10 mouse cellular contexts compared by ENCODE assay signal in the genomic region with DNA sequence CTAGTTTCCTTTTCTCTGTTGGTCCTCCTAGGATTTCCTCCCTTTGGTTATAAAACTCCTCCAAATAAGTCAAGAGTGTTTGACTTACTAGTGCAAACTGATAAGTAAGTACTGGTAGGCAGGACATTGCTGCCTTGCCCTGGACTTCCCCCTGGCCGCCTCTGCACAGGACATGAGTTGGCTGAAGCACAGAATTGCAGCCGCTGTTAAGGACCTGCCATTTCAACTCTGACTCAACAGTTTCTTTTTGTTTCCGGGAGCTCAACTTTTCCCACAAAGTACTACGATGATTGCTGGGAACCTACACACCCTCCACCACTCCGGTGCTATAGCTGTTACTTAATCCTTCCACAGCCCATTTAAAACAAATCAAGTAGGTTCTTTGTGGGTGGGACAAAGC. TPM values are rescaled to one million over a fixed set of nuclear protein-coding genes. Genes with fewer than 3 reads are reported as not detected.
DNase-seq lines count a peak whose midpoint lies in the region; ATAC-seq and TF ChIP-seq lines count a peak whose summit lies in the region.
"Had no signal": no experiment of that assay in that cellular context is flagged by ENCODE, and none has a peak within 500 bp of the region (broad histone marks: within the 10 kb centered on the region; RNA-seq: fewer than 3 reads in every experiment).

No protein-coding gene starts in this region.

- no peaks in the 10 kb centered on the region for H3K9me3 ChIP-seq in lung, postnatal 0 days (ENCODE audit: low read length)
- no peaks in the 10 kb centered on the region for H3K9me3 ChIP-seq in midbrain, embryonic 10.5 days (replicated peaks)
- no peaks in the 10 kb centered on the region for H3K9me3 ChIP-seq in forebrain, embryonic 15.5 days
- H3K9me3 ChIP-seq: embryonic facial prominence, embryonic 12.5 days; midbrain, embryonic 15.5 days had no signal

- H3K4me3 ChIP-seq in brown adipose tissue, adult 24 weeks (ENCODE audit: insufficient read depth, low read depth, low read length) = no peak overlapping the region
- no peak overlapping the region for H3K4me3 ChIP-seq in lung, postnatal 0 days (ENCODE audit: low read depth, low read length)
- H3K4me3 ChIP-seq in midbrain, embryonic 10.5 days = no peak overlapping the region
- no peak overlapping the region for H3K4me3 ChIP-seq in forebrain, embryonic 15.5 days
- H3K4me3 ChIP-seq: embryonic facial prominence, embryonic 12.5 days; midbrain, embryonic 15.5 days had no signal

- peak; percentile 90 to 94 for ATAC-seq in hematopoietic stem cell, adult 5-6 weeks (replicated peaks in 1 of 2; ENCODE audit: insufficient read depth in 1 of 2, low FRiP score in 2 of 2, low TSS enrichment in 1 of 2, low read depth in 1 of 2, poor library complexity in 2 of 2, severe bottlenecking in 2 of 2)
- peak; percentile 99 for ATAC-seq in lung, postnatal 0 days
- no peak for ATAC-seq in forebrain, embryonic 15.5 days (replicated peaks)
- ATAC-seq: midbrain, embryonic 15.5 days had no signal

- peak overlapping the region; percentile 31; the same call in 1 of the 2 replicates for H3K27ac ChIP-seq in brown adipose tissue, adult 24 weeks (replicated peaks; ENCODE audit: low read depth, low read length)
- no peak overlapping the region for H3K27ac ChIP-seq in lung, postnatal 0 days (ENCODE audit: low read length)
- H3K27ac ChIP-seq in midbrain, embryonic 10.5 days (replicated peaks) = no peak overlapping the region
- H3K27ac ChIP-seq in forebrain, embryonic 15.5 days (replicated peaks) = no peak overlapping the region
- H3K27ac ChIP-seq: embryonic facial prominence, embryonic 12.5 days; midbrain, embryonic 15.5 days had no signal

- no peaks in the 10 kb centered on the region for H3K4me1 ChIP-seq in brown adipose tissue, adult 24 weeks (ENCODE audit: control insufficient read depth, insufficient read depth, insufficient read length, low read length)
- H3K4me1 ChIP-seq in lung, postnatal 0 days (ENCODE audit: insufficient read depth, low read depth, low read length) = no peaks in the 10 kb centered on the region
- no peaks in the 10 kb centered on the region for H3K4me1 ChIP-seq in midbrain, embryonic 10.5 days
- H3K4me1 ChIP-seq in forebrain, embryonic 15.5 days = no peaks in the 10 kb centered on the region
- H3K4me1 ChIP-seq: embryonic facial prominence, embryonic 12.5 days; midbrain, embryonic 15.5 days had no signal

- DNase-seq in adrenal gland, adult (ENCODE audit: inconsistent age in 2 of 2, low spot score in 1 of 2) = peak; percentile 58 to 76
- no peak for DNase-seq in adrenal gland, postnatal 4 days (ENCODE audit: low spot score in 2 of 2)
- peak; percentile 91 for DNase-seq in lung, postnatal 0 days (ENCODE audit: low spot score)
- no peak for DNase-seq in midbrain, embryonic 10.5 days (ENCODE audit: low spot score)
- no peak for DNase-seq in thymus, postnatal 36 days

- 20% methylated on average over 5 of the region's 5 CpGs for WGBS in lung, postnatal 0 days
- 83% methylated on average over 5 of the region's 5 CpGs for WGBS in midbrain, embryonic 10.5 days
- 68% methylated on average over 5 of the region's 5 CpGs for WGBS in forebrain, embryonic 15.5 days

- H3K27me3 ChIP-seq in lung, postnatal 0 days (replicated peaks; ENCODE audit: insufficient read depth, low read length) = no peaks in the 10 kb centered on the region
- no peaks in the 10 kb centered on the region for H3K27me3 ChIP-seq in midbrain, embryonic 10.5 days (ENCODE audit: low read depth, poor library complexity, severe bottlenecking)
- no peaks in the 10 kb centered on the region for H3K27me3 ChIP-seq in forebrain, embryonic 15.5 days
- H3K27me3 ChIP-seq: embryonic facial prominence, embryonic 12.5 days; midbrain, embryonic 15.5 days had no signal

- peaks cover 18% of the 10 kb centered on the region for H3K36me3 ChIP-seq in lung, postnatal 0 days (ENCODE audit: insufficient read depth, low read length)
- H3K36me3 ChIP-seq in midbrain, embryonic 10.5 days = peaks cover 96% of the 10 kb centered on the region
- H3K36me3 ChIP-seq in forebrain, embryonic 15.5 days = peaks cover 66% of the 10 kb centered on the region

- H3K9ac ChIP-seq in lung, postnatal 0 days (replicated peaks; ENCODE audit: low read depth) = no peak overlapping the region
- no peak overlapping the region for H3K9ac ChIP-seq in forebrain, embryonic 15.5 days (replicated peaks)
- H3K9ac ChIP-seq: embryonic facial prominence, embryonic 12.5 days; midbrain, embryonic 15.5 days had no signal

- H3K4me2 ChIP-seq in lung, postnatal 0 days (replicated peaks; ENCODE audit: low read depth, low read length) = no peak overlapping the region
- H3K4me2 ChIP-seq in forebrain, embryonic 15.5 days (replicated peaks) = no peak overlapping the region
- H3K4me2 ChIP-seq: embryonic facial prominence, embryonic 12.5 days; midbrain, embryonic 15.5 days had no signal

- peak; percentile 1; the same call in 1 of the 2 replicates for TF ChIP-seq CTCF in lung, postnatal 0 days (IDR thresholded peaks at IDR 0.05)

- TF ChIP-seq EP300 in lung, postnatal 0 days (IDR thresholded peaks at IDR 0.05) = peak; percentile 59; the same call in 1 of the 2 replicates

RNA-seq across cellular contexts. Expression of gene Plcg1, which starts 30.8 kb away (rescaled TPM):
- total RNA-seq in adrenal gland, postnatal 4 days (2021) = 100 to 1,000 TPM; 132 TPM
- polyA plus RNA-seq in brown adipose tissue, adult 24 weeks (2012; ENCODE audit: insufficient read depth, insufficient read length, missing spikeins) = 18.2 TPM in 2 replicates
- total RNA-seq in hematopoietic stem cell, adult 5-6 weeks (2017) = 68.4 and 90.4 TPM in 2 replicates
- 34.8 and 36.4 TPM in 2 replicates for polyA plus RNA-seq in lung, postnatal 0 days (2015; fragmentation: Nextera tagmentation; extraction: Ambion mirVana)
- 57.4 and 68.9 TPM in 2 replicates for polyA plus RNA-seq in midbrain, embryonic 10.5 days (2016; fragmentation: Nextera tagmentation; extraction: Ambion mirVana)
- polyA plus RNA-seq in forebrain, embryonic 15.5 days (2015; fragmentation: Nextera tagmentation; extraction: Ambion mirVana) = 80.5 and 82.2 TPM in 2 replicates

RNA-seq across cellular contexts. Expression of gene Top1, which starts 54.6 kb away (rescaled TPM):
- 10 to 100 TPM; 81.3 to 88.4 TPM for total RNA-seq in adrenal gland, postnatal 4 days (2021)
- 32.9 and 44.3 TPM in 2 replicates for polyA plus RNA-seq in brown adipose tissue, adult 24 weeks (2012; ENCODE audit: insufficient read depth, insufficient read length, missing spikeins)
- 180 and 188 TPM in 2 replicates for total RNA-seq in hematopoietic stem cell, adult 5-6 weeks (2017)
- polyA plus RNA-seq in lung, postnatal 0 days (2015; fragmentation: Nextera tagmentation; extraction: Ambion mirVana) = 38.7 and 51.5 TPM in 2 replicates
- 107 and 108 TPM in 2 replicates for polyA plus RNA-seq in midbrain, embryonic 10.5 days (2016; fragmentation: Nextera tagmentation; extraction: Ambion mirVana)
- polyA plus RNA-seq in forebrain, embryonic 15.5 days (2015; fragmentation: Nextera tagmentation; extraction: Ambion mirVana) = 106 and 113 TPM in 2 replicates

Comparison
In these comparisons a context has a peak if more than half of its experiments do, and no peak if none do; other contexts are left out.
1. DNase-seq: peak in adrenal gland, adult (2 of 2) and lung, postnatal 0 days (single experiment); none in adrenal gland, postnatal 4 days (0 of 2), midbrain, embryonic 10.5 days (single experiment) and thymus, postnatal 36 days (0 of 2).